Mouse (Mus musculus) embryo, embryonic 10.5 days (tissue): ENCODE measurements around the gene Tenm3.
A peak's percentile ranks its signal among the peaks of the same experiment; 100 is the strongest.

Source experiments
- DNase-seq: peaks from one replicate; pipeline ENCODE4 v3.0.0-alpha.2; 2015; ENCODE audit warnings: low spot score

Gene Tenm3

DNA sequence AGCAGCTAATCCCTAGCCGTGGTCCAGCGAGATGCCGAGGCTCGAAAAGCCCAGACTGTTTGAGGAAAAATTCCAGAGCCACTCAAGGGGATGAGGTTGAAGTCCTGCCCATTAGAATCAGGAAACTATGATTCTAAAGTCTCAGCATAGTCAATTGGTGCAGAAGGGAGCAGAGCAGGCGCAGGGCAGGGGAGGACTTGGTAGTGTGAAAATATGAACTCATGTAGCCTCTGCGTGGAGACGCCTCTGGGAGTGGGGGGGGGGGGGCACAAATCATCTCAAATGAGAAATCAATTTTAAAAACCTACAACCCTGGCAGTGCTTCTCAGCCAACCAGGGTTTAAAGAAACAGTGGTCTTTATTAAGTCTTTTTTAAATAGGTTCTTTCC lies 392.5 kb downstream of the Tenm3 start:
- DNase-seq: peak; percentile 36

DNA sequence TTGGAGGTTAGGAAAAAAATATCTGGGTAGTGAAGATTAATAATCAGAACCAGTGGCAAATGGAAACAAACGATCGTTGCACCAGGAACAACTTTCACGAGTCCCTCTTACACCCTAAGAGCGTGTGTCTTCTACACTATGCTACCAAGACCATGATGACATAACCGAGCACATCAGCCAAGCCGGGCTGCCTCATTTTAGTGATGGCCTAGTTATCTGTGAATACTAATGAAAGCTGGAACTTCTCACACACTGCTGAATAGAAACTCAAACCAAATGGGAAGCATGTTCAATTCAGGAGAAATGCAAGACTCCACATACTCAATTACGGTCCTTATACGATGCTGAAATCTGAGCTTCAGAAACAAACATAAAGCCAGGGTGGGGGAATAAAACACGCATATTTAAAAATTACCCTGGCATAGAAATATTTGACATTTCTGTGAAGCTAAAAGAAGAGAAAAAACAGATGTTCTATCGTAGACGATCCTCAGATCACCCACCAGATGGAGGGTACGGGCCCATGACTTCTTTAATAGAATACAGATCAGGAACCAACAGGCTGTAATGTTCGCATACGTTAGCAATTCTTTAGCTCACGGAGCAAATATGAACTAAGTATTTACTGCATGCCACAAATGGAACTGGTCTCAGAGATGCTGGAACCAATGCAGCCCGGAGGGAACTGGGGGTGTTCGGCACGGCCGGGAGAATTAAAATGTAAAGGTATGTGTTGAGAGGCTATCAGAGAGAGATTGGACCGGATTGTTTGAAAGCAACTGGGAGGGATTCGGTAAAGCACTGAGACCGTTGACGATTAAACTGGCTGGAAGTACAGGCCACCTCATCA lies 393.1 kb downstream of the Tenm3 start:
- no peak for DNase-seq

DNA sequence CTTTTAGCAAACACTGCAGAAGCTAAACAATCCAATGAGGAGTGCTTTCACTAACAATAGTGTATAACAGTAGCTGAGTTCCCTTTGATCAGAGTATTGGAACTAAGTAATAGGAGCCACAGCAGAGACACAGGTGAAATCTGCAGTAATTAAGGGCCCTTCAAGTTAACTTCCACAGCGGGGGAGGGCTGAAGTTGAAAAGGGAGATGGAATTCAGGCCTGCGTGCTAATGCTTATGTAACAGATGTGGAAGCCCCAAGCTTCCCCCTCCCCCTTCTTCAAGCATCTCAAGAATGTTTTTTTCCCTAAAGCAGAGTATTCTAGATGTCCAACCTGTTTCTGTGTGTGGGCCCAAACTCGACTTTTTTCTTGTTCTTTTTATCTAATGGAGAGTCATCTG lies 394.1 kb downstream of the Tenm3 start:
- peak; percentile 73 for DNase-seq

DNA sequence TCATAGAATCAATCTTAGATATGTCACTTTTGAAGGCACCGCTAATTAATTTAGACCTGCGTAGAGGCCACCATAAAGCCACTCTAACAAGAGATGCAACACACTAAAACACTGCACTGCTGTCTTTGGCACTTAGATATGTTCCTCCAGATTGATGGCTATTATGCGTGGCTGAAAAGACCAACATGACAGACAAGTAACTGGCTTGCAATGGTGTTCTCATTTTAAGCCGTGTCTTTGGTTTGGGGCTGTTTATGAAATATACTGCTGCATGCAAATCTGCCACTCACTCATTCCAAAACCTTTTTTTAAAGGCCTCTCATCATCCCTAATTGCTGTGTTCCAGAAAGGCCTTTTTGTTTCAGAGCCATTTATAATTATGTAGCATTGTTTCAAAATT lies 398.1 kb downstream of the Tenm3 start:
- DNase-seq: no peak

DNA sequence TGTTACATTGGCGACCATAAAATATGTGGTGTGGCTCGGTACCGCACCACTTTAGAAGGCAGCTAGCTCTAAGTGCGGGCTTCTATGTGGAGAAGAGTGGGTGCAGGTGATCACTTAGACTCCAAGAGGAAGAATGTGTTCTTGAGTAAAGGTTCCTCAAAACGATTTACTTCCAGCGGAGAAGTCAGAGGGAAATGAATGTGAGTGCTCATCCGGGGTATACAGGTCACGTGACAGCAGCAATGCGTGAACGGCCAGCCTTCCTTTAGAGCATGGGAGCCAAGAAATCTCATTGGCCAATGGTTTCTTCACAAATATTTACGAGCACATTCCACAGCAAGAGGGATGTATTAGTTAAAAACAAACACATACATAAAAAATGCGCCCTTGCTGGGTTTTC lies 404.3 kb downstream of the Tenm3 start:
- DNase-seq: no peak

DNA sequence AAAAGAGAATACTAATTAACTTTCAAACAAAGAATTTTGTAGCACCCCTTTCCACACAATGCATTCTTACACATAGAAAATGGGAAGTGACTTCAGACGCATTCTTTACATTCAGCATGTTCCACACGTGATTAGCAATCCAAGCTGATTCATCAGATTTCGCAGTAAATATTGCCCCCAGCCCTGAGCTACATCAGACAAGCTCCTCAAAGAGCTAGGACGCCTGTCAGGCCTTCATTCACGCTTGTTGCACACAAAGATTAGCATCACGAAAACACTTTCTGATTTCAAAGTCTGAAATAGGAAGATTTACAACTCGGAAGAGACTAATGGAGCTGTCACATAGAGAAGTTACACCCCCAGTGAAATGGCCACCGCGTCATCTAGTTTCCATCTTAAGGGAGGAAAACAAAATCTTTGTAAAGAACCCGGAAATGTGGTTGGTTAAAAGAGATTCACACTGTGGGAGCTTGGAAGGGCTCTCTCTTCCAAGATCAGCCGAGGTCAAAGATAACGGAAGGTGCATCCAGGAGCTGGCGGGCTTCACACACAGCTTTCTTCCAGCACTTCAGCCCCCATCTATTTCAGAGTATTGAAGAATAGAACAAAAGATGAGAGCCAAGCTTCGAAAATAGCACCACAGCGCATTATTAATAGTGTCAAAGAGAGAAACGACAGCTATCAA lies 406.1 kb downstream of the Tenm3 start:
- peak; percentile 53 for DNase-seq

DNA sequence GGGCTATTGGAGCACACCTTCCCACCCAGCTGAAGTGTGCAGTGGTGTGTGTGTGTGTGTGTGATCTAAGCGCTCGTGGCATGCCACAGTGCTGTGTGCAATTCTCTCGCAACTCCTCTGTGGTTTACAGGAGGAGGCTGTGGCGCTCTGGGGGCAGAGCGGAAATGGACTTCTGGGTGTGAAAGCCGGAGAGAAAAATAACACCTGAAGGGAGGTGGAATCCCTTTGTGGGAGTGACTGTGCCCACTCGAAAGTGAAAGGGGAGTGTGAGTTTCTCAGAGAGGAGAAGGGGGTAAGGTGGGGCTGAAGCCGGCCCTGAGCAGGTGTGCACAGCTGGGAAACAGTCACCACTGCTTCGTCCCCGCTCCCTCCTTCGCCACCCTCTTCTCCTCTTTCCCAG lies 418.6 kb downstream of the Tenm3 start:
- no peak for DNase-seq

DNA sequence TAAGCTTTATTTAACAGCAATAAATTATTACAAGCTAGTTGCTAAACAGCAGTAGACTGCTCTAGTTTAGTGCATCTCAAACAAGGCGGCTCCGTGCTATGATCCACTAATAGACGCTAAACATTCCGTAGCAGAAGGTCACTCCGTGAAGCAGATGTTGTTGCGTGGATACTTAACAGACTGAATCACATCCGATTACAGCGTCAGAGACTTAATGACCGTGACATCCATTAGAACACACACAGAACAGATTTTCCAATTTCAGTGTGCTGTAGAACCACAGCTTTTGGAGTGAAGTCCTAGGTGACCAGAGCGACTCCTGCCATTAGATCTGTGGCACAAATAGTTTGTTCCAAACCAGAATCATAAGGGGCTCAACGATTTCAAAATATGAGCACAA lies 426.0 kb downstream of the Tenm3 start:
- peak; percentile 53 for DNase-seq

DNA sequence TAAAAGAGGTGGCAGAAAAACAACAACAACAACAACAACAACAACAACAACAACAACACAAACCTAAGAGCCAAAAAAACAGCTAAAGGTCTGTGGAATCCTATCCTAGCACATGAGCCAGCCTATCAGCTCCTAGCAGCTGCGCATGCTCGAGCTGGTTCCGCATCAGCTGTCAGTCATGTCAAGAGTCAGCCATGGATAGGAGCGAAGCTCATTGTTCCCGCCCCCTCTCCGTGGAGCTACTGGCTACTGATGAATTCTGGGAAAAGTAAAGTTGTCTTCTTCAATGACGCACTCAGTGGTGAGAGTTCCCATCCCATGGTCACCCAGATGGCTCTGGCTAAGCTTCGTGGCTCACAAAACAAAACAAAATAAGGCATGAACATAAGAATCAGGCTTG lies 432.8 kb downstream of the Tenm3 start:
- DNase-seq: no peak

DNA sequence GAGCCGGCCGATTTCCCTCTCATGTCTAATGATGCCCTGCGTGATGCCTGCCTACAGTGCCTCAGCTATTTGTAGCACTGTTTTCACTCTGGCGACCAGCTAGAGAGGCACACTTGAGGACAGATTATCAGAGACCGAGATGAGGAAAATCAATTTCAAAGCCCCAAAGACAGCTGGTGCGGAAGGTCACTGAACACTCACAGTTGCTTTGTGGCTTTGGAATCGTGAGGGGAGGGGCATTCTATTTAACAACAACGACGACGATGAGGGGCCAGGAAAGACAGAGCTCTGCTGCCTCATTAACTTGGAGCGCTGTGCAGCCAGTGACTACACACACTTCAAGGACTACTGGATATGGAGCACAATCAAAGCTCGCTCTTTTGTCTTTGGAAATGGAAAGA lies 443.2 kb downstream of the Tenm3 start:
- peak; percentile 79 for DNase-seq

DNA sequence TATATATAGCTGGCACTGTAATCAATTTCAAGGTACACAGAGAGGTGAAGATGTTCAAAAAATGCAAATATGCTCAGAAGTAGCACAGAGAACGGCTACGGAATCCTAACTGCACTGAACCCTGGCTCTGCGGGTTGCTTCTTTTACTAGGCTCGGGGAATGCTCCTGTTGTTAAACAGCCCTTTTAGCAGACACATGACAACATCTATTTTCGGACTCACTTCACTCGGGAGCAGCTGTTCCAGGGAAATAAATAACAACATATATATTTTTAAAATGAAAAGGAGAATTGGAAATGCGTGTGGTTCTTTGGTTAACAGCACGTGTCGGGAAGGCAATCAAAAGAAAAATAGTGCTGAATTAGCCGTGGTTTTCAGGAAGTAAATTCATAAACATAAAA lies 457.9 kb downstream of the Tenm3 start:
- DNase-seq: no peak

DNA sequence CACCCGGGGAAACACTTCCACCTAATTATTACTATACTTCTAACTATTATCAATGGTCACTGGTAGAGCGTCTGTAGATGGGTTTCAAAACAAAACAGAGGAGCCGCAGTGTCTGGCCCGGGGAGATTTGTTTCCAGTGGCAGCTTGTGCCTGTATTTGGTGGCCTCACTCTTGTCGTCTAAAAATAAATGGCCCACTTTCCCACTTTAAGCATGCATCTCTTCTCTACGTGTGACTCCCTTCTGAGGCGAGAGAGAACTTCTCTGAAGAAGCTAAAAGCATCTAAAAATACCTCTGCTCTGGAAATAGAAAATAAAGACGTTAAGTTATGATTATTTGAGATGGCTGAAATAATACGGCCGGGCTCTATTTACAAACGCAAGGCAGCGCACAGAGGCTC lies 463.7 kb downstream of the Tenm3 start:
- no peak for DNase-seq

DNA sequence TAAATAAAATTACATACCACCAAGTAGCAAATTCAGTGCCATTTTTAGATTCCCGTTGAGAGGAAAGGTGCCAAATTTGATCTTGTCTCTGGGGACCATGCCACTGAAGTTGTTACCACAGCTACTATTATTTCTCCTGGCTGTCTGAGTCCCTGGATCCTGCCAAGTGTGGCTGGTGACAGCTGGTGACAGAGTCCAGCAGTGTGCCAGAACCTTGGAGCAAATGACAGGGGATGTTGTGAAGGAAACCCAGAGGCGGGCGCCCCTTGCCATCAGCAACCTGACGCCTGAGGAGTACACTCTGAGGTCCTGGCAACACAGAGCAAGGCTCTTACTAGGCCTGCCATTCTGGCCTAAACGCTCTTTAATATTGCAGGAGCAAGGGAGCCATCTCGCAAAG lies 467.0 kb downstream of the Tenm3 start:
- no peak for DNase-seq

DNA sequence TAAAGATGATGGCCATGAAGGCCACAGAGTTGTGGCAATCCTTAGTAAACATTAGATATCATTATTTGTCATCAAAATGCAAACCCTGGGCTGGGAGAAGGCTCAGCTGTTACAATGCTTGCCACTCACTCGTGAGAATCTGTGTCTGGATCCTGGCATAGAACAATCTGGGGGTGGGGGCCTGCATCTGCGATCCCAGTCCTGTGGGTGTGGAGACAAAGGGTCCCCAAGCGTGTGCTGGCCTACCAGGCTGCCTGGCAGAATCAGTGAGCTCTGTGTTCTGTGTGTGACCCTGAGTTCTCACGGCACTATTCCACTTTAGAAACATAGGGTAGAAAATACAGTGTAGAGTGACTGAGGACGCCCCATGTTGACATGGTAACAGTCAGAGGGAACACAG lies 468.6 kb downstream of the Tenm3 start:
- DNase-seq: no peak

DNA sequence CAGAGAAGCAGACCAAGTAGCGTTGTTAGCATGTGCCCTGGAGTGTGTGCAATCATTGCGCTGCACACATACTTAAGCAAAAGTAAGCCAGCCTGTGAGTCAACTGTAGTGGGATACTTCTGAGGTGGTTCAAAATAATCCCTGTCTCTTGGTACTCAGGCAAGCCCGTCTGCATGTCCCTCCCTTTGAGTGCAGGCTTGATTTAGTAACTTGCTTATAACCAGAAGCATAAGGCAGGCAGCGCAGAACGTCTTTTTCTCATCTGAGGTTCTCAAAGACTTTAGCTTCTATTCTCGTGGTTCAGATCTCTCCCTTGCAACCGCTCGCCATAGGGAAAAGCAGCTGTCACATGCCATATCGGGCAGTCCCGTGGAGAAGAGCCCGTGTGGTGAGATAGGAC lies 470.3 kb downstream of the Tenm3 start:
- DNase-seq: no peak

DNA sequence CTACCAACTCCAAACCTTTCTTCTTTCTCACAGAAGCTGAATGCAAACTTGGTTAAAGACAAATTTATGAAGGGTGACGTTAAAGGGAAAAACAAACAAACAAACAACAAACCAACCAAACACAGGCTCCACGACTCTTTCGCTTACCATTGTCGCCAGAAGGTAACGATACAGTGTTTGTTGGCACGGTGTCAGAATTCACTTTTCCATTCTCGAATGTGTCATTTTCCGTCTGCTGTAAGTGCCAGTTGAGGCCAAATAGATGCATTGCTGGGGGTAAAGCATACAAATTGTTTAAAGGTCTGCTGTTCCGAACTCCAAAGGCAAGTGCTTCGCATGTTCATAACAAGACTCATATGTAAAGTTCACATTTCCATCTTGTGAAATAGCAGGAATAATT lies 476.6 kb downstream of the Tenm3 start:
- DNase-seq: no peak

DNA sequence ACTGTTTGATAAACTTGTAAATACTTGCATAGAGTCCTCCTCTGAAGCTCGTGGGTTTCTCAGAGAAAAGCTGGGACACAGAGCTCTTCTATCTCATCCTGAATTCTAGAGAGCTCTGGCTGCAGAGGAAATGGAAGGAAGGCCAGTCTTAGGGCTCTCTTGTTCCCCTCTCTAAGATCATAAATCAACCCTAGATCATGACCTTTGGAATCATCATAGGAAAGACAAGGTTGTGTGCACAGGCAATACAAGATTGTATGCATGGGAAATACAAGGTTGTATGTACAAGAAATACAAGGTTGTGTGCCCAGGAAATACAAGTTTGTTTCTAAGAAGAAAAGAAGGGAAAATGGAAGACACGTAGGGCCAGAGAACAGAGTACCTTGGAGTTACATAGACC lies 486.9 kb downstream of the Tenm3 start:
- no peak for DNase-seq

DNA sequence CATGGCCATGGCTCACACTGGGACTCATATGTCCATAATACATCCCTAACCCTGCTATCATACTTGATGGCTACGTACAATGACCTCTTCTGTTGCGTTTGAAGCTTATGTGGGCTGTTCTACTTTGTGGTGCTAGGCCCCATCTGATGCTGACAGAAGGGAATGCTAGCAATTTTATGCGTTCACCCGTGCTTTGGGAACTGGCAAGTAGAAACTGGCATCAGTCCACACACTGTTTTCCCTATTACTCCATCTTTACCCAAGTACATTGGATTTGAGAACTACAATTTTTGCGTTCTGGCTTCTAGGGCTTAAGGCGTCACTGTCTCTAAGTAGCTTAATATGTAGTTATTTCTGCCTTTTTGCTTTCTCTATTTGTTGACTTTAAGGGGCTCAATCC lies 490.3 kb downstream of the Tenm3 start:
- no peak for DNase-seq

DNA sequence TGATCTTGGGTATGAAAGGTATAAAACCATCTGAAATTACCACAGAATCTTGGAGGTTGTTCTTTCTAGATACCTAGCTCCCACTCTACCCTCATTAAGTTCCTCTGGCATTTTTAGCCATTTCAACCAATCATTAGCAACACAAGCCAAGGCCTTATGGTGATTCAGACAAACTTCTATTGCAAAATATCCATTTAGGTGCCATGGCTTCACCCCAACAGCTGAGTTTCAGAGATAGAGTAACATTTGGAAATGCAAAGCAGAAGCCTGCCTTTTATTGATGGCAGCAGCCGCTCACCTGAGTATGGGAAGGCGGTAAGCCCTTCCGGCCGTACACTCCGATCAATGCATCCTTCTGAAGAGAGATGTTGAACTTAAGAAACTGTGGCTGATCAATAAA lies 494.9 kb downstream of the Tenm3 start:
- no peak for DNase-seq

DNA sequence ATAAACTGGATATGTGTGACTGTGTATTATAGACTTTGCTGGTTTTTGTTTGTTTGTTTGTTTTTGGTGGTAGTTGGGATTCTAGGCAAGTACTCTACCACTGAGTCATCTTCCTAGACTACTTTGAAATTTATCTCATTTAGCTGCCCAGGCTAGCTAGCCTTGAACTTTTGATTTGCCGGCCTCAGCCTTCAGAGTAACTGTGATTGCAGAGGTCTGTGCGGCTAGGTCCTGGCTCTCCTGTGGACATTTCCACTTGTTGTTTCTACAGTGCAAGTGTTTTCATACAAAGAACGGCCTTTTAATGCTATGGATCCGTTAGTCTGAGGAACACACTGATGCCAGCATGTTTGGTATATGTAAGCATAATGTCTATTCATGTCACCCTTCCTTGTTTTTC lies 495.4 kb downstream of the Tenm3 start:
- DNase-seq: no peak

DNA sequence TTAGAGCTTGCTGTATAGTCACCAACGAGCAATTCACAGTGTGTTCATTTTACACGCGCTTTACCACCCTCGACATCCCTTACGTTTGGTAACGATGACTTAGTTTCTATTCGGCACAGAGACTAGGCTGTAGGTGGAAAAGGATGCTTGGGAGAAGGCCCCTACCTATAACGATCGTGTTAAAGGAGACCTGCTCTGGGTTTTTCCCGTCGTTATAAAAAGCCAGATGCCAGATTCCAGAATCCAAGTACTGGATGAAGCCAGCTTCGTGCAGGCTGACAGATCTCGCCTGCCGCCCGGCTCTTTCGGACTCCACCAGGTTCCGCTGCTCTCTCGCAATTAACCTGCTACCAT lies 500.7 kb downstream of the Tenm3 start:
- DNase-seq: no peak

DNA sequence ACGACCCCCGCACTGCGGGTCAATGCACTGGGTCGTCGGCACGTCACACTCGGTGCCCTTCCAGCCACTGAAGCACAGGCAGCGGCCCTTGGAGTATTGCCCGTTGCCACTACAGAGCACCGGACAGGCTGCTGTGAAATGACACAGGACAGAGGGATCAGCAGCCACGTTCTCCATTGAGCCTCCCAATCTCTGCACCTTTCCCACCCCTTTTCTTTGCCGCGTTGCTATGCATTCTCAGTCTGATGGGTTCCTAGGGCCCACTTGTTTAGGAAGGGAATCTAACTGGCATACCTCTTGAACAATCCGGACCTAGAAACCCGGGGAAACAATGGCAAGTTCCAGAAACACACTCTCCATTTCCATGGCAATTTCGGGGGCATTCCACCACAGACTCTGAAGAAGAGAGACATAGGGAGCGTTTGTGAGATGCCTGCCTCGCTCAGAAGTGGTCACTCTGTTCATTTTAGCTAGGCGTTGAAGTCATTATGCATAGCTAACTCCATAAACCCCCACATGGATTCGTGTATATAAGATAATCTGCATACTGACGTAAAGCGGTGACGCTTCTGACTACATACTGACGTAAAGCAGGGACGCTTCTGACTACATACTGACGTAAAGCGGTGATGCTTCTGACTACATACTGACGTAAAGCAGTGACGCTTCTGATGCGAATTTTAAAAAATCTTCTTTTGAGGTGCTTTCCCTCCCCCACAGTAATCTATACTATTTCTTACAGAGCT lies 501.3 kb downstream of the Tenm3 start:
- peak; percentile 67 for DNase-seq

DNA sequence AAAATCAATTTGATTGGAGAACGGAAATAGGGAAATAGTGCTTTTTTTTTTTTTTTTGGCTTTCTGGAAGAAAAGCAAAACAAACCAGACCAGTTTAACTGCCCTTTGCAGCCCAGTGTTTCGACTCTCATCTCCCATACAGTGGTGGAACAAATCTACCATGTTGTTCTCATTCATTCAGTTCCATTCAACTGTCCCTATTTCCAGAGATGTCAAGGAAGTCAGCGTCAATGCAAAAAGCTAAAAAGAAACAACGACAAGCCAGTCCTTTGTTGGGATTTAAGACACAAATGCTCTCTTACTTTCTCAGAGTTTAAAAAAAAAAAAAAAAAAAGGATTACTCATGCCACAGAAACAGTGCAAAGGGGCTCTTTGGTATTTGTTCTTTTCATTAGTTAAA lies 502.1 kb downstream of the Tenm3 start:
- peak; percentile 21 for DNase-seq
